Mouse (Mus musculus) thymus, adult 2 months (tissue): Measurements from ENCODE around the gene Ttc25.

Source experiments
- CTCF ChIP-seq: fragments of 200-500 bp; IDR thresholded peaks from 2 replicates; pipeline ENCODE4 v1.5.1; 2012; ENCODE audit warnings: mild to moderate bottlenecking, control low read depth, low read length, moderate library complexity, borderline replicate concordance; ENCODE audit not compliant: control insufficient read depth, poor library complexity, insufficient read depth; ENCODE audit errors: extremely low read depth
- POLR2A ChIP-seq: fragments of 200-500 bp; IDR thresholded peaks from 2 replicates; pipeline ENCODE4 v1.6.1; 2012; ENCODE audit warnings: mild to moderate bottlenecking, low read length, control low read depth, moderate library complexity; ENCODE audit not compliant: control insufficient read depth, poor library complexity, insufficient read depth; ENCODE audit errors: extremely low read depth

DNA sequence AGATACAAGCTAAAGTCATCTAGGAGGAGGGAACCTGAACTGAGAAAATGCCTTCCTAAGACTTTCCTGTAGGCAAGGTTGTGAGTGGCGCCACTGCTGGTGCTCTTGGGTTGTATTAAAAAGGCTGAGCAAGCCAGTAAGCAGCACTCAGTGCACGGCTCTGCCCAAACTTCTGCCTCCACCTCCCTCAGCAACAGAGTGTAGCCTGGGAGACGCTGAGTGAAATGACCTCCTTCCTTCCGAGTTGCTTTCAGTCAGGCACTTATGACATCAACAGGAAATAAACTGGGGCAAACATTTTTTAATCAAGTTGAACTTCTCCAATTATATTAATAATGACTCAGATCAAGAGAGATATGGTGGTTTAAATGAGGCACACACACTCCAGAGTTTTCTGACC is 63.4 kb downstream of the Ttc25 start:
- TF ChIP-seq CTCF: no peak
- no peak for TF ChIP-seq POLR2A
